Mouse (Mus musculus): ENCODE measurements around the gene Hoxa5. TPM values are rescaled to one million over a fixed set of nuclear protein-coding genes. Genes with fewer than 3 reads are reported as not detected.

The Hoxa5 gene
- polyA plus RNA-seq, 1 experiment from 2014 or later, result not detected

DNA sequence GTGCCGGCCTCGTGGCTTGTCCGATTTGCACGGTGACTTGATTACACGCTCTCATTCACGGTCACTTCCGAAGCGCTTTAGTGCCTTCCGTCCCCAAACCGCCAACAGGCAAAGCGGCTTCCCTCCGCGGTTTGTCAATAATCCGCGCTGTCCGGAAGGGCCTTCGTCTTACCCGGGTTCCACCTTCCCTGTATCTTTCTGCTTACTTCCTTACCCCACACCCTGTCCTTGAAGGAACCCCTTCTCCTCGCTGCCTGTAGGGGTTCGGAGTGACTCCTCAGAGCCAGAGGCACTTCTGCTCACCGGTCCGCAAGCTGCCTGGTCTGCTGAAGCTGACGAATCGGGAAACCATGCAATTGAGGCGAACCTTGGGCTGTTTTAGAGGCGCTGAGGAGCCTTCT lies 42.0 kb upstream of the Hoxa5 start:
- Histone ChIP-seq H3K4me3 (no peak overlapping the region), H3K9me3 (no peaks in the 10 kb centered on the region), H3K27ac (no peak overlapping the region), H3K4me1 (peaks cover 11% of the 10 kb centered on the region), H3K27me3 (ENCODE audit: poor library complexity, severe bottlenecking) (peaks cover 100% of the 10 kb centered on the region), H3K36me3 (replicated peaks) (no peaks in the 10 kb centered on the region)
- WGBS, result under 1% methylated on average over 26 of the region's 26 CpGs
- DNase-seq (ENCODE audit: extremely low spot score, low spot score), result no peak

DNA sequence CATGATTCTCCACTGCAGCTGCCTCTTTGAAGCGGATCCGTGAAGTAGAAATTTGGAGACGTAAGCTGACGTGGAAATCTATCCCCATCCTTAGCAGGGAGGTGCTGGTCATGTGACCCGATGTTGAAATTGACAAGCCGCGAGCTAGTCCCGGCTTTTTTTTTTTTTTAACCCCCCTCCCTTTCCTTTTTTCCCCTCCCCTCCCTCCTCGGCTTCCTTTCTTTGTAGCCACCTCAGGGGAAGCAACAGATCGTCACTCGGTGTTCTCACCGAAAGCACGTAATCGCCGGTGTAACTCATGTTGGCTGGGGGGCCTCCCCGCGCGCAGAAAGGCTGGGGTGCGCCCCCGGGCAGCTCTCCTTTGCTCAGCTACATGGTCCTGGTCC lies 41.4 kb upstream of the Hoxa5 start, which contains the start of gene Hoxa11:
Gene Hoxa11 (minus strand): TSS at position 54 of the 386 bp plus-strand sequence.
- H3K4me3 ChIP-seq, result no peak within 1 kb of the TSS
- no peak for DNase-seq (ENCODE audit: extremely low spot score, low spot score)
- H3K9me3 ChIP-seq, result no peaks in the 10 kb centered on the region
- peaks cover 100% of the 10 kb centered on the region for H3K27me3 ChIP-seq (ENCODE audit: poor library complexity, severe bottlenecking)
- H3K4me1 ChIP-seq, result peaks cover 12% of the 10 kb centered on the region
- 1% methylated on average over 20 of the region's 20 CpGs for WGBS
- no peaks in the 10 kb centered on the region for H3K36me3 ChIP-seq (replicated peaks)
- no peak within 1 kb of the TSS for H3K27ac ChIP-seq

- Histone ChIP-seq H3K9me3 (no peaks in the 10 kb centered on the region), H3K4me3 (no peak overlapping the region), H3K27ac (no peak overlapping the region), H3K4me1 (peaks cover 17% of the 10 kb centered on the region), H3K27me3 (ENCODE audit: poor library complexity, severe bottlenecking) (peaks cover 100% of the 10 kb centered on the region), H3K36me3 (replicated peaks) (no peaks in the 10 kb centered on the region)
- under 1% methylated on average over 71 of the region's 71 CpGs for WGBS
- no peak for DNase-seq (ENCODE audit: extremely low spot score, low spot score)
Measured at GRCm38 (mm10) chr6:52245040-52245756, 40.8 kb upstream of the Hoxa5 start.

- 1% methylated on average over 23 of the region's 23 CpGs for WGBS
- Histone ChIP-seq H3K27ac (no peak overlapping the region), H3K9me3 (no peaks in the 10 kb centered on the region), H3K4me1 (peaks cover 19% of the 10 kb centered on the region), H3K4me3 (no peak overlapping the region), H3K36me3 (replicated peaks) (no peaks in the 10 kb centered on the region), H3K27me3 (ENCODE audit: poor library complexity, severe bottlenecking) (peaks cover 100% of the 10 kb centered on the region)
- DNase-seq (ENCODE audit: extremely low spot score, low spot score), result no peak
Measured at GRCm38 (mm10) chr6:52244471-52245039, 40.2 kb upstream of the Hoxa5 start.

DNA sequence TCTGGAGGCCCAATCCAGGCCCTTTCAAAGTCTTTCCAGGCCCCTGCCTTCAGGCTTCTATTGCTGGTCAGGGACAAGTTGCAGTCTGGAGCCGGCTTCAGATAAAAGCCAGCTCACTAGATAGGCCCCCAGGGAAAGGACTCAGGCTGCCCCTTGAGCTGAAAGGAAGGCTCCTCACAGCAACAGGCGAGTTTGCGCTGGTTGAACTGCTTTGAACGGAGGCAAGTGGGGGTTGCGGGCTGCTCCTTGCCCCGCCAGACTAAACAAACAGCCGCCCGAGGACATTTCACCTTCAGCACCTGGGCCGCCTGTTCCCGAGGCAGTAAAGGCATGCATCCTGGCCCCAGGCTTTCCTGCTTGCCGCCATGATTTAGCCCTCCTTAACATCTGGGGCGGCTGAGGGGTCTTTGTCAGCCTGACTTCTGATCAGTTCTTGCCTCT lies 39.3 kb upstream of the Hoxa5 start:
- no peak for DNase-seq (ENCODE audit: extremely low spot score, low spot score)
- H3K9me3 ChIP-seq, result no peaks in the 10 kb centered on the region
- no peak overlapping the region for H3K27ac ChIP-seq
- peaks cover 19% of the 10 kb centered on the region for H3K4me1 ChIP-seq
- 1% methylated on average over 12 of the region's 12 CpGs for WGBS
- peaks cover 100% of the 10 kb centered on the region for H3K27me3 ChIP-seq (ENCODE audit: poor library complexity, severe bottlenecking)
- H3K4me3 ChIP-seq, result no peak overlapping the region
- no peaks in the 10 kb centered on the region for H3K36me3 ChIP-seq (replicated peaks)

GRCm38 (mm10) chr6:52242801-52243332 lies 38.5 kb upstream of the Hoxa5 start:
- 1% methylated on average over 4 of the region's 4 CpGs for WGBS
- Histone ChIP-seq H3K4me1 (peaks cover 19% of the 10 kb centered on the region), H3K27me3 (ENCODE audit: poor library complexity, severe bottlenecking) (peaks cover 100% of the 10 kb centered on the region), H3K4me3 (no peak overlapping the region), H3K27ac (no peak overlapping the region), H3K9me3 (no peaks in the 10 kb centered on the region), H3K36me3 (replicated peaks) (no peaks in the 10 kb centered on the region)
- no peak for DNase-seq (ENCODE audit: extremely low spot score, low spot score)

DNA sequence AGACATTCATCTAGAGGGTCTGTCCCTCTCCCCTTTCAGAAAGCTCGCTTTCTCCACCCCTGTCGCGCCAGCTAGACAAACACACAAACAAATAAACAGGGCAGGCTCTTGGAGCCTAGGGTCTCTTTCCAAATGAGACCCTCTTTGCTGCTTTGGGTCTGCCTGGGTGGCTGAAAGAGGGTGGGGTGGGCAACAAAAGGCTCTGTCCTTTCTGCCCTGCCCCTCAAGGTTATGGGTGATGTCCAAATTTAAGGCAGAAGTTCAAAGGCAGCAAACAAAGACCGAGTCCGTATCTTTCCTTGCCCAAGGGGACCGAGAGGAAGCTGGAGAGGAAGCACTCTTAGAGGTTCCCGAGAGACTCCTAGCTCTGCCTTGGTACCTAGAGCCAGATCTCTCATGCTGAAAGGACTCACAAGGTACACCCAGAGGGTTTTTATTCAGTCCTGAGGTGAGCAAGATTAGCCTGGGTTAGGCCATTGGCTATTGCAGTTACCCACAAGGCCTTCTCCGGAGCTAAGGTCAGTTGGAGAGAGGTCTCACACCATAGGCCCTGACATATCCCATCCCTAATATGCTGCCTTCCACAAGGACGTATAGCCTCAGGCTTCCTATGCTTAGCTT lies 36.7 kb upstream of the Hoxa5 start:
- no peaks in the 10 kb centered on the region for H3K36me3 ChIP-seq (replicated peaks)
- no peaks in the 10 kb centered on the region for H3K9me3 ChIP-seq
- H3K27me3 ChIP-seq (ENCODE audit: poor library complexity, severe bottlenecking), result peaks cover 100% of the 10 kb centered on the region
- DNase-seq (ENCODE audit: extremely low spot score, low spot score), result no peak
- no peak overlapping the region for H3K4me3 ChIP-seq
- peaks cover 17% of the 10 kb centered on the region for H3K4me1 ChIP-seq
- H3K27ac ChIP-seq, result no peak overlapping the region
- WGBS, result 3% methylated on average over 9 of the region's 9 CpGs

- Histone ChIP-seq H3K27ac (no peak within 1 kb of the TSS), H3K27me3 (ENCODE audit: poor library complexity, severe bottlenecking) (peaks cover 100% of the 10 kb centered on the region), H3K4me1 (peaks cover 15% of the 10 kb centered on the region), H3K9me3 (no peaks in the 10 kb centered on the region), H3K4me3 (peak within 1 kb of the TSS; percentile 24; the same call in 1 of the 2 replicates), H3K36me3 (replicated peaks) (no peaks in the 10 kb centered on the region)
- 1% methylated on average over 35 of the region's 35 CpGs for WGBS
- DNase-seq (ENCODE audit: extremely low spot score, low spot score), result peak; percentile 85
Measured at GRCm38 (mm10) chr6:52240389-52241000, 36.1 kb upstream of the Hoxa5 start, which contains the start of gene Hoxa10. Gene Hoxa10, minus strand, starts transcription at chr6:52240854.

DNA sequence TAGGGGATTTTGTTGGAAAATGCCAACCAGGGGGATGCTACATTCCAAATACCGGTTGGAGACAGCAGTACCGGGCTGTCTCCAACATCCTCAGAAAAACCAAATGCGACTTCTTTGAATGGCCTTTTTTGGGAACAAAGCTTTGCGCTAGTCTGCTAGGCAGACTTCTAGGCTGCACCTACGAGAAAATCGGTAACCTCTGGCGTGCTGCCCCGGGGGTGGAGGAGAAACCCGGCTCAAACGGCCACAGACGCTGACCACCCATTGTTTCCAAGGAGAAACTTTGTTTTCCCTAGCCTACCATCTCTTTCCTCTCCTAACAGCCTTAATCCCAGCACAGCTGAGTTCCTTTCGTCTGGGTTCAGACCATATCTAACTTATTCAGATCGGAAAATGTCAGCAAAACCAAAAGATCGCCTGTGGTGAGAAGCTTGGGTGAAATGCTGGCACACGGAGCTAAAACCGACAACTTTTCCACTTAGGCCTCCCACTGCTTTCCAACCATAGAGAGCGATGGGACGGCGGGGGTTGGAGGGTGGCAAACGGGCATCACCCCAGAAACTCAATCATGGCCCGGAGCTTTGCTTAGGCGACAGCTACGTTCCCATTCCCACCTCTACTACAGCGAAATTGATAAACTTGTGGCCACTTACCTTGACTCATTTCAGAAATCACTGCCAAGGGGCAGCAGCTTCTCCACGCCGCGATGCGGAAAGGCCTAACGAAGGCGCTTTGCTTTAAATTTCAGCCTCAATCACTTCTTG lies 35.4 kb upstream of the Hoxa5 start:
- Histone ChIP-seq H3K4me1 (peaks cover 8% of the 10 kb centered on the region), H3K36me3 (replicated peaks) (no peaks in the 10 kb centered on the region), H3K4me3 (peak overlapping the region; percentile 24; the same call in 1 of the 2 replicates), H3K9me3 (no peaks in the 10 kb centered on the region), H3K27ac (no peak overlapping the region), H3K27me3 (ENCODE audit: poor library complexity, severe bottlenecking) (peaks cover 100% of the 10 kb centered on the region)
- WGBS, result 2% methylated on average over 30 of the region's 30 CpGs
- no peak for DNase-seq (ENCODE audit: extremely low spot score, low spot score)

GRCm38 (mm10) chr6:52238976-52239375 lies 34.6 kb upstream of the Hoxa5 start:
- no peak for DNase-seq (ENCODE audit: extremely low spot score, low spot score)
- WGBS, result 3% methylated on average over 7 of the region's 7 CpGs

DNA sequence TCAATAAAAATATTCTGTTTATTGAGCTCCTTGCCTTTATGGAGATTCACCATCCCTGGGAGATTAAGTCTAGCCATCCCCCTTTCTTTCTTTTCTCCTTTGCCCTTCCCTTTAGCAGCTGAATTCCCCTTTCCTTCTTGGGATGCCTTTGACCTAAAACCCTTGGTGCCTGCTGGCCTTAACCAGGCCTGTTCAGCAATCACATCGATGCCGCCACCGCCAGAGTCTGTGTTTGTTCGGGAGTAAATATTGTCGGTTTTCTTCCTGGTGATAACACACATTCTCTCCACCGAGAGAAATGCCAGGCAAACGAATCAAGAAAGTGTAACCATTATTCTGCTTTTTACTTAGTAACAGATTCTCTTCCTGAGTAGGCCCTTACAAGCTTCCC lies 33.8 kb upstream of the Hoxa5 start:
- H3K4me3 ChIP-seq, result no peak overlapping the region
- DNase-seq (ENCODE audit: extremely low spot score, low spot score), result no peak
- H3K27ac ChIP-seq, result no peak overlapping the region
- H3K4me1 ChIP-seq, result peaks cover 17% of the 10 kb centered on the region
- peaks cover 100% of the 10 kb centered on the region for H3K27me3 ChIP-seq (ENCODE audit: poor library complexity, severe bottlenecking)
- H3K9me3 ChIP-seq, result no peaks in the 10 kb centered on the region
- H3K36me3 ChIP-seq (replicated peaks), result no peaks in the 10 kb centered on the region
- WGBS, result 3% methylated on average over 7 of the region's 7 CpGs

More at GRCm38 (mm10) chr6:52238976-52239375, 34.6 kb upstream of the Hoxa5 start:
- Histone ChIP-seq H3K4me1 (peaks cover 14% of the 10 kb centered on the region), H3K27ac (no peak overlapping the region), H3K36me3 (replicated peaks) (no peaks in the 10 kb centered on the region), H3K4me3 (no peak overlapping the region), H3K9me3 (no peaks in the 10 kb centered on the region), H3K27me3 (ENCODE audit: poor library complexity, severe bottlenecking) (peaks cover 100% of the 10 kb centered on the region)
